Mouse (Mus musculus) erythroblast, embryonic 14.5 days (primary cell): ENCODE data around the gene Psma3.

ENCODE experiments used
- GATA1 ChIP-seq: IDR thresholded peaks from 2 replicates; pipeline ENCODE4 v1.6.1; 2012; ENCODE audit warnings: low read length, inconsistent platforms, mixed read lengths
- TAL1 ChIP-seq: IDR thresholded peaks from 3 replicates; pipeline ENCODE4 v1.6.1; 2012; ENCODE audit warnings: low read length, inconsistent platforms, mixed read lengths

DNA sequence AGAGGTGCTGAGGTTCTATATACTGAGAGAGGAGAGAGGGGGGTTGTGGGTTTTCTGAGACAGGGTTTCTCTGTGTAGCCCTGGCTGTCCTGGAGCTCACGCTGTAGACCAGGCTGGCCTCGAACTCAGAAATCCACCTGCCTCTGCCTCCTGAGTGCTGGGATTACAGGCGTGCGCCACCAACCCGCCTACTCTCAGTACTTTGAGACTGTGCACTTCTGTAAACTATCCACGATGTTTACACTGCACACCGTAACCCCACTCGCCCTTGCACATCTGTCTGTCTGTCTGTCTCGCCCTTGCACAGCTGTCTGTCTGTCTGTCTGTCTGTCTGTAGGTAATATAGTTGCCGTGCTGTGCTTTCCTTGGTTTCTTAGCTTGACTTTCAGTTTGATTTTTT is 50.0 kb downstream of the Psma3 start:
- TF ChIP-seq TAL1 (no peak), GATA1 (no peak)
